Comparison of ENCODE assay signal across 24 mouse cellular contexts in genomic region chr2:141920377-141920992, GRCm38 (mm10).
"Had no signal": no experiment of that assay in that cellular context is flagged by ENCODE, and none has a peak within 500 bp of the region (broad histone marks: within the 10 kb centered on the region; RNA-seq: fewer than 3 reads in every experiment).

No protein-coding gene starts in this region.

- H3K4me2 ChIP-seq: heart, embryonic 11.5 days; heart, embryonic 13.5 days; heart, embryonic 15.5 days; hindbrain, embryonic 13.5 days; hindbrain, embryonic 15.5 days; kidney, embryonic 15.5 days; limb, embryonic 13.5 days; limb, embryonic 15.5 days had no signal

- H3K27me3 ChIP-seq: heart, embryonic 13.5 days; heart, embryonic 15.5 days; hindbrain, embryonic 13.5 days; hindbrain, embryonic 15.5 days; kidney, embryonic 15.5 days; limb, embryonic 13.5 days; limb, embryonic 15.5 days had no signal

- H3K27ac ChIP-seq: heart, embryonic 13.5 days; heart, embryonic 15.5 days; hindbrain, embryonic 13.5 days; hindbrain, embryonic 15.5 days; hindbrain, postnatal 0 days; kidney, embryonic 15.5 days; layer of hippocampus, adult 2 months; limb, embryonic 13.5 days; limb, embryonic 15.5 days had no signal

- H3K4me1 ChIP-seq: heart, embryonic 13.5 days; heart, embryonic 15.5 days; hindbrain, embryonic 13.5 days; hindbrain, embryonic 15.5 days; kidney, embryonic 15.5 days; limb, embryonic 13.5 days; limb, embryonic 15.5 days had no signal

- H3K36me3 ChIP-seq: heart, embryonic 13.5 days; heart, embryonic 15.5 days; hindbrain, embryonic 13.5 days; hindbrain, embryonic 15.5 days; kidney, embryonic 15.5 days; limb, embryonic 13.5 days; limb, embryonic 15.5 days had no signal

- H3K9me3 ChIP-seq: heart, embryonic 13.5 days; heart, embryonic 15.5 days; hindbrain, embryonic 13.5 days; hindbrain, embryonic 15.5 days; kidney, embryonic 15.5 days; limb, embryonic 13.5 days; limb, embryonic 15.5 days had no signal

- ATAC-seq: forebrain, embryonic 16.5 days; hindbrain, postnatal 0 days; intestine, embryonic 16.5 days had no signal

- DNase-seq: gastrocnemius, postnatal 14 days; gastrocnemius, postnatal 36 days; heart, adult 18-20 months; heart, postnatal 14 days; heart, postnatal 36 days; kidney, adult 11 months; kidney, adult 2 months; kidney, adult 9 months; kidney, postnatal 10 days; kidney, postnatal 25 days; kidney, postnatal 4 days; left cerebral cortex, postnatal 4 days had no signal

- H3K4me3 ChIP-seq: heart, embryonic 13.5 days; heart, embryonic 15.5 days; hindbrain, embryonic 13.5 days; hindbrain, embryonic 15.5 days; kidney, embryonic 15.5 days; layer of hippocampus, adult 2 months; limb, embryonic 13.5 days; limb, embryonic 15.5 days had no signal

- H3K9ac ChIP-seq: heart, embryonic 13.5 days; heart, embryonic 15.5 days; hindbrain, embryonic 13.5 days; hindbrain, embryonic 15.5 days; kidney, embryonic 15.5 days; limb, embryonic 13.5 days; limb, embryonic 15.5 days had no signal
